Mouse (Mus musculus) CH12.LX (cell line): ENCODE data around the gene Icos.

Source experiments
- POLR2A ChIP-seq: IDR thresholded peaks from 2 replicates; pipeline ENCODE4 v1.6.1; 2011; ENCODE audit warnings: low read depth, mild to moderate bottlenecking, improper control_type of control experiment, low read length
- ZNF384 ChIP-seq: IDR thresholded peaks from 2 replicates; pipeline ENCODE4 v1.6.1; 2012; ENCODE audit warnings: low read depth, low read length, improper control_type of control experiment, inconsistent platforms

DNA sequence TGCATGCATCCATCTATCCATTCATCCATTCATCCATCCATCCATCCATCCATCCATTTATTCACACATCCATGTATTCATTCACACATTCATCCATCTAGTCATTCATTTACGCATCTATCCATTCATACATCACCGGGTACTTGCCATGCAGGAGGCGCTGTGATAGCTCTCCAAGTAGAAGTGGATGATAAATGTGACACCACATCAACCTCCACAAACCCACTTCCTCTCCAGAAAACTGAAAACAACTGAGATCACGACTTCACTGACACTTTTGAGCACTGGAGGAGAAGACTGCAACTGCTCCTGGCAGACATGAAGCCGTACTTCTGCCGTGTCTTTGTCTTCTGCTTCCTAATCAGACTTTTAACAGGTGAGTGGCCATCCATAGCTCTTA, at the start of gene Icos:
- TF ChIP-seq POLR2A = no peak
- TF ChIP-seq ZNF384 = no peak
